ENCODE assay signal across 23 mouse cellular contexts in the genomic region with DNA sequence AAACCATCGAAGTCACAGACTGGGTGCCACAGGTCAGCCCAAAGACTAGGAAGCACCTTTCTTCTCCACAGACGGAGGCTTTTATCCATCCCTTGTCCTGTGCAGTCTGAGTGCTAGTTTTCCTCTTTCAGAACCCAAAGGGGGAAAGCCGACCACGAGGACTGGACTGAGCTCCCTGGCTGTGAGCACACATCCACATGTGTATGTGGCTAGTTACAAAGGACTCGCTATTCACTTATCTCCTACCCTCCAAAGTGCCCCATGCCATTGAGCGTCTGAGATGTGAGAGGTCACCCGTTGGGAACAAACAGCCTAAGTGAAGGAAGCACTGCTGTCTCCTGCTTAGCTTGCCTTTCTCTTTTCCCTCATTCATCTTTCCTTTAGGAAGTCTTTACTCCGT.
DNase-seq lines count a peak whose midpoint lies in the region; ATAC-seq lines count a peak whose summit lies in the region.
"Had no signal": no experiment of that assay in that cellular context is flagged by ENCODE, and none has a peak within 500 bp of the region (broad histone marks: within the 10 kb centered on the region; RNA-seq: fewer than 3 reads in every experiment).

No protein-coding gene starts in this region.

- no peak overlapping the region for H3K4me2 ChIP-seq in forebrain, embryonic 16.5 days (ENCODE audit: low read length)
- H3K4me2 ChIP-seq in forebrain, embryonic 13.5 days: 0 out of 2 replicates have a peak overlapping the region, but pooled peaks have one; percentile 7
- no peak overlapping the region for H3K4me2 ChIP-seq in forebrain, embryonic 14.5 days (ENCODE audit: low read length)
- H3K4me2 ChIP-seq in midbrain, embryonic 13.5 days (replicated peaks): no peak overlapping the region
- no peak overlapping the region for H3K4me2 ChIP-seq in neural tube, embryonic 11.5 days (ENCODE audit: low read depth)
- no peak overlapping the region for H3K4me2 ChIP-seq in neural tube, embryonic 15.5 days
- H3K4me2 ChIP-seq: embryonic facial prominence, embryonic 12.5 days; embryonic facial prominence, embryonic 15.5 days; heart, embryonic 11.5 days; hindbrain, embryonic 12.5 days; hindbrain, embryonic 15.5 days had no signal

- peak overlapping the region; percentile 67 for H3K27ac ChIP-seq in forebrain, embryonic 10.5 days
- H3K27ac ChIP-seq in forebrain, embryonic 16.5 days (ENCODE audit: low read length): no peak overlapping the region
- H3K27ac ChIP-seq in forebrain, embryonic 13.5 days: peak overlapping the region; percentile 31; the same call in 1 of the 2 replicates
- H3K27ac ChIP-seq in forebrain, embryonic 14.5 days (ENCODE audit: low read depth, low read length): no peak overlapping the region; the same call in 1 of the 2 replicates
- peak overlapping the region; percentile 57; the same call in 1 of the 2 replicates for H3K27ac ChIP-seq in midbrain, embryonic 10.5 days (replicated peaks)
- H3K27ac ChIP-seq in midbrain, embryonic 13.5 days: no peak overlapping the region
- H3K27ac ChIP-seq in neural tube, embryonic 11.5 days (ENCODE audit: low read depth, low read length): no peak overlapping the region
- H3K27ac ChIP-seq in neural tube, embryonic 15.5 days (replicated peaks): no peak overlapping the region
- H3K27ac ChIP-seq: embryonic facial prominence, embryonic 12.5 days; embryonic facial prominence, embryonic 15.5 days; hindbrain, embryonic 12.5 days; hindbrain, embryonic 15.5 days had no signal

- no peak for ATAC-seq in forebrain, embryonic 16.5 days
- no peak; the same call in 1 of the 2 replicates for ATAC-seq in forebrain, embryonic 13.5 days
- ATAC-seq in forebrain, embryonic 14.5 days: no peak
- no peak for ATAC-seq in midbrain, embryonic 13.5 days
- ATAC-seq in neural tube, embryonic 11.5 days (ENCODE audit: insufficient read depth, low FRiP score, low TSS enrichment): 0 out of 2 replicates have a peak, but pooled peaks have one; percentile 35
- ATAC-seq in neural tube, embryonic 15.5 days (ENCODE audit: low FRiP score): no peak
- ATAC-seq: activated CD4-positive, CD25-positive, alpha-beta regulatory T cell, adult 4 months; intestine, postnatal 0 days had no signal

- peaks cover 6% of the 10 kb centered on the region; the same call in 1 of the 2 replicates for H3K27me3 ChIP-seq in forebrain, embryonic 10.5 days (ENCODE audit: poor library complexity, severe bottlenecking)
- H3K27me3 ChIP-seq in forebrain, embryonic 16.5 days (replicated peaks; ENCODE audit: control insufficient read depth, insufficient read depth, low read length): no peaks in the 10 kb centered on the region
- H3K27me3 ChIP-seq in forebrain, embryonic 13.5 days: no peaks in the 10 kb centered on the region
- no peaks in the 10 kb centered on the region for H3K27me3 ChIP-seq in forebrain, embryonic 14.5 days (replicated peaks; ENCODE audit: control insufficient read depth, insufficient read depth, low read length)
- H3K27me3 ChIP-seq in midbrain, embryonic 10.5 days (ENCODE audit: low read depth, poor library complexity, severe bottlenecking): no peaks in the 10 kb centered on the region; the same call in 1 of the 2 replicates
- 0 out of 2 replicates have a peak, but pooled peaks cover 2% of the 10 kb centered on the region for H3K27me3 ChIP-seq in midbrain, embryonic 13.5 days
- H3K27me3 ChIP-seq in neural tube, embryonic 11.5 days (ENCODE audit: control insufficient read depth, insufficient read depth, low read length): no peaks in the 10 kb centered on the region
- no peaks in the 10 kb centered on the region for H3K27me3 ChIP-seq in neural tube, embryonic 15.5 days (replicated peaks)
- H3K27me3 ChIP-seq: embryonic facial prominence, embryonic 12.5 days; embryonic facial prominence, embryonic 15.5 days; hindbrain, embryonic 12.5 days; hindbrain, embryonic 15.5 days had no signal

- no peak overlapping the region for H3K9ac ChIP-seq in forebrain, embryonic 16.5 days (replicated peaks; ENCODE audit: low read depth, low read length)
- no peak overlapping the region for H3K9ac ChIP-seq in forebrain, embryonic 13.5 days
- no peak overlapping the region for H3K9ac ChIP-seq in forebrain, embryonic 14.5 days (ENCODE audit: low read length)
- no peak overlapping the region for H3K9ac ChIP-seq in midbrain, embryonic 13.5 days (replicated peaks)
- H3K9ac ChIP-seq in neural tube, embryonic 11.5 days (ENCODE audit: low read length): no peak overlapping the region
- H3K9ac ChIP-seq in neural tube, embryonic 15.5 days (replicated peaks): no peak overlapping the region
- H3K9ac ChIP-seq: embryonic facial prominence, embryonic 12.5 days; embryonic facial prominence, embryonic 15.5 days; hindbrain, embryonic 12.5 days; hindbrain, embryonic 15.5 days had no signal

- WGBS in forebrain, embryonic 10.5 days: 51% methylated on average over 8 of the region's 8 CpGs
- WGBS in forebrain, embryonic 16.5 days: 29% methylated on average over 8 of the region's 8 CpGs
- WGBS in forebrain, embryonic 13.5 days: 21% methylated on average over 8 of the region's 8 CpGs
- 28% methylated on average over 8 of the region's 8 CpGs for WGBS in forebrain, embryonic 14.5 days
- 54% methylated on average over 8 of the region's 8 CpGs for WGBS in midbrain, embryonic 10.5 days
- WGBS in midbrain, embryonic 13.5 days: 36% methylated on average over 8 of the region's 8 CpGs
- 70% methylated on average over 8 of the region's 8 CpGs for WGBS in neural tube, embryonic 11.5 days
- 43% methylated on average over 8 of the region's 8 CpGs for WGBS in neural tube, embryonic 15.5 days

- H3K36me3 ChIP-seq in forebrain, embryonic 10.5 days (replicated peaks): no peaks in the 10 kb centered on the region
- H3K36me3 ChIP-seq in forebrain, embryonic 16.5 days (ENCODE audit: control insufficient read depth, insufficient read depth): no peaks in the 10 kb centered on the region
- no peaks in the 10 kb centered on the region for H3K36me3 ChIP-seq in forebrain, embryonic 13.5 days (ENCODE audit: poor library complexity, severe bottlenecking)
- H3K36me3 ChIP-seq in forebrain, embryonic 14.5 days (ENCODE audit: control insufficient read depth, insufficient read depth, low read length): no peaks in the 10 kb centered on the region
- no peaks in the 10 kb centered on the region for H3K36me3 ChIP-seq in midbrain, embryonic 10.5 days
- no peaks in the 10 kb centered on the region for H3K36me3 ChIP-seq in midbrain, embryonic 13.5 days
- H3K36me3 ChIP-seq in neural tube, embryonic 11.5 days (ENCODE audit: control insufficient read depth, insufficient read depth, low read length): no peaks in the 10 kb centered on the region
- no peaks in the 10 kb centered on the region for H3K36me3 ChIP-seq in neural tube, embryonic 15.5 days
- H3K36me3 ChIP-seq: embryonic facial prominence, embryonic 12.5 days; embryonic facial prominence, embryonic 15.5 days; hindbrain, embryonic 12.5 days; hindbrain, embryonic 15.5 days had no signal

- peaks cover 32% of the 10 kb centered on the region for H3K4me1 ChIP-seq in forebrain, embryonic 10.5 days
- H3K4me1 ChIP-seq in forebrain, embryonic 16.5 days (replicated peaks; ENCODE audit: control insufficient read depth, insufficient read depth, low read length): peaks cover 23% of the 10 kb centered on the region
- H3K4me1 ChIP-seq in forebrain, embryonic 13.5 days: peaks cover 28% of the 10 kb centered on the region
- peaks cover 19% of the 10 kb centered on the region for H3K4me1 ChIP-seq in forebrain, embryonic 14.5 days (ENCODE audit: control insufficient read depth, insufficient read depth, low read length)
- H3K4me1 ChIP-seq in midbrain, embryonic 10.5 days: peaks cover 25% of the 10 kb centered on the region
- H3K4me1 ChIP-seq in midbrain, embryonic 13.5 days (replicated peaks): peaks cover 19% of the 10 kb centered on the region
- peaks cover 6% of the 10 kb centered on the region; the same call in 1 of the 2 replicates for H3K4me1 ChIP-seq in neural tube, embryonic 11.5 days (ENCODE audit: control insufficient read depth, insufficient read depth, low read length)
- H3K4me1 ChIP-seq in neural tube, embryonic 15.5 days: peaks cover 15% of the 10 kb centered on the region
- H3K4me1 ChIP-seq: embryonic facial prominence, embryonic 12.5 days had no signal

- H3K4me3 ChIP-seq in forebrain, embryonic 10.5 days: no peak overlapping the region
- H3K4me3 ChIP-seq in forebrain, embryonic 16.5 days (replicated peaks; ENCODE audit: low read length): no peak overlapping the region
- no peak overlapping the region for H3K4me3 ChIP-seq in forebrain, embryonic 13.5 days
- H3K4me3 ChIP-seq in forebrain, embryonic 14.5 days (ENCODE audit: low read depth, low read length): no peak overlapping the region
- H3K4me3 ChIP-seq in midbrain, embryonic 10.5 days: no peak overlapping the region
- H3K4me3 ChIP-seq in midbrain, embryonic 13.5 days (replicated peaks): no peak overlapping the region
- no peak overlapping the region for H3K4me3 ChIP-seq in neural tube, embryonic 11.5 days (ENCODE audit: low read depth, low read length)
- H3K4me3 ChIP-seq in neural tube, embryonic 15.5 days (replicated peaks): no peak overlapping the region
- H3K4me3 ChIP-seq: embryonic facial prominence, embryonic 12.5 days; embryonic facial prominence, embryonic 15.5 days; hindbrain, embryonic 12.5 days; hindbrain, embryonic 15.5 days had no signal

- DNase-seq in forebrain, embryonic 10.5 days (ENCODE audit: extremely low spot score, low spot score): no peak
- no peak for DNase-seq in forebrain, embryonic 14.5 days (ENCODE audit: low spot score)
- no peak for DNase-seq in midbrain, embryonic 10.5 days (ENCODE audit: low spot score)
- no peak for DNase-seq in neural tube, embryonic 11.5 days (ENCODE audit: low spot score)
- DNase-seq: adrenal gland, postnatal 10 days; adrenal gland, postnatal 36 days; cerebellum, adult 11 months; cerebellum, adult 2 months; cerebellum, adult 9-11 months; cerebellum, postnatal 25 days; gastrocnemius, postnatal 10 days; gastrocnemius, postnatal 36 days had no signal

- no peaks in the 10 kb centered on the region for H3K9me3 ChIP-seq in forebrain, embryonic 10.5 days
- H3K9me3 ChIP-seq in forebrain, embryonic 16.5 days (ENCODE audit: control insufficient read depth, low read length): no peaks in the 10 kb centered on the region
- no peaks in the 10 kb centered on the region for H3K9me3 ChIP-seq in forebrain, embryonic 13.5 days (replicated peaks)
- no peaks in the 10 kb centered on the region for H3K9me3 ChIP-seq in forebrain, embryonic 14.5 days (replicated peaks; ENCODE audit: control insufficient read depth, low read length)
- no peaks in the 10 kb centered on the region for H3K9me3 ChIP-seq in midbrain, embryonic 10.5 days (replicated peaks)
- no peaks in the 10 kb centered on the region for H3K9me3 ChIP-seq in midbrain, embryonic 13.5 days
- H3K9me3 ChIP-seq in neural tube, embryonic 11.5 days (ENCODE audit: control insufficient read depth, low read length): no peaks in the 10 kb centered on the region
- no peaks in the 10 kb centered on the region for H3K9me3 ChIP-seq in neural tube, embryonic 15.5 days (replicated peaks)
- H3K9me3 ChIP-seq: embryonic facial prominence, embryonic 12.5 days; embryonic facial prominence, embryonic 15.5 days; hindbrain, embryonic 12.5 days; hindbrain, embryonic 15.5 days had no signal

Comparison
In these comparisons a context has a peak if more than half of its experiments do, and no peak if none do; other contexts are left out.
1. H3K27ac ChIP-seq: peak in forebrain, embryonic 10.5 days (single experiment), forebrain, embryonic 13.5 days (single experiment) and midbrain, embryonic 10.5 days (single experiment); none in forebrain, embryonic 16.5 days (single experiment), forebrain, embryonic 14.5 days (single experiment), midbrain, embryonic 13.5 days (single experiment), neural tube, embryonic 11.5 days (single experiment) and neural tube, embryonic 15.5 days (single experiment).